Mouse (Mus musculus): ENCODE measurements around the gene Slc22a1. TPM values are rescaled to one million over a fixed set of nuclear protein-coding genes. Genes with fewer than 3 reads are reported as not detected.

Gene Slc22a1
- total RNA-seq, 1 experiment = 0.18 TPM

- Histone ChIP-seq H3K36me3 (ENCODE audit: control insufficient read depth, insufficient read depth, low read length, poor library complexity, severe bottlenecking) (peaks cover 36% of the 10 kb centered on the region), H3K27ac (ENCODE audit: insufficient read depth, low read depth, low read length, poor library complexity, severe bottlenecking) (no peak overlapping the region)
- no peak for DNase-seq (ENCODE audit: low read depth, low spot score)
Measured at GRCm38 (mm10) chr17:12714080-12714561, 38.5 kb upstream of the Slc22a1 start.

DNA sequence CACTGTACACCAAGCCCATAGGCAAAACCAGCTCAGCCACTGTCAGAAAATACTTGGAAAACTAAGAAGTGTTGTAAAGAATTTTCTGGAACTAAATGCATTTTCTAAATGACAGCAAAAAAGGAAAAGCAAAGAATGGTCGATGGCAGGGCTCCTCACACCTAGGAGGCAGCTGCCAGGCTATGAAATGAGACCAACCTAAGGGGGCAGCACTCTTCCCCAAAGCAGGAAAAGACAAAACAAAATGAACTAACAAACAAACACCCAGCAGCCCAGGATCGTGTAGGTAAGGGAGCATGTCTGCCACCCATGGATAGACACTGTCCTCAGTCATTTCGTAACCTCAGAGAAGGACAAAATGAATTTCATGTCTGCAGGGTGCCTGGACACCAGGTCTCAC is 37.4 kb upstream of the Slc22a1 start:
- no peak overlapping the region for H3K9ac ChIP-seq (ENCODE audit: insufficient read depth, low read depth, low read length, poor library complexity, severe bottlenecking)
- H3K9me3 ChIP-seq (ENCODE audit: control insufficient read depth, insufficient read depth, low read depth, low read length) = no peaks in the 10 kb centered on the region
- H3K4me1 ChIP-seq (ENCODE audit: control insufficient read depth in 2 of 2, insufficient read depth in 2 of 2, low read length in 2 of 2, poor library complexity in 1 of 2) = no peaks in the 10 kb centered on the region
- no peak for DNase-seq (ENCODE audit: low read depth, low spot score)
- TF ChIP-seq MAFK (IDR thresholded peaks at IDR 0.05; ENCODE audit: insufficient read depth, low read depth, low read length) = no peak
- TF ChIP-seq ZNF384 (IDR thresholded peaks at IDR 0.05; ENCODE audit: low read depth, low read length) = no peak
- no peak for TF ChIP-seq ZC3H11A (IDR thresholded peaks at IDR 0.05; ENCODE audit: borderline replicate concordance, low read depth, low read length)
- TF ChIP-seq CHD2 (IDR thresholded peaks at IDR 0.05; ENCODE audit: low read depth, low read length) = no peak
- no peak for TF ChIP-seq HCFC1 (IDR thresholded peaks at IDR 0.05; ENCODE audit: borderline replicate concordance, insufficient read depth, low read length)
- in situ Hi-C loops (cut with MboI; ENCODE audit: low sequenced_read_pairs in 2 of 2, unreplicated experiment in 2 of 2) = no loop called here
- no peak overlapping the region for H3K4me3 ChIP-seq (ENCODE audit: insufficient read depth in 1 of 2, low read depth in 1 of 2, low read length in 2 of 2, poor library complexity in 1 of 2, severe bottlenecking in 1 of 2)
- no peak overlapping the region for H3K27ac ChIP-seq (ENCODE audit: insufficient read depth, low read depth, low read length, poor library complexity, severe bottlenecking)
- H3K36me3 ChIP-seq (ENCODE audit: control insufficient read depth, insufficient read depth, low read length, poor library complexity, severe bottlenecking) = peaks cover 32% of the 10 kb centered on the region

More at GRCm38 (mm10) chr17:12714080-12714561, 38.5 kb upstream of the Slc22a1 start:
- in situ Hi-C loops (cut with MboI; ENCODE audit: low sequenced_read_pairs in 2 of 2, unreplicated experiment in 2 of 2) = no loop called here
- TF ChIP-seq CHD2 (IDR thresholded peaks at IDR 0.05; ENCODE audit: low read depth, low read length) (no peak), HCFC1 (IDR thresholded peaks at IDR 0.05; ENCODE audit: borderline replicate concordance, insufficient read depth, low read length) (no peak), ZNF384 (IDR thresholded peaks at IDR 0.05; ENCODE audit: low read depth, low read length) (no peak), MAFK (IDR thresholded peaks at IDR 0.05; ENCODE audit: insufficient read depth, low read depth, low read length) (no peak), ZC3H11A (IDR thresholded peaks at IDR 0.05; ENCODE audit: borderline replicate concordance, low read depth, low read length) (no peak)
- no peaks in the 10 kb centered on the region for H3K9me3 ChIP-seq (ENCODE audit: control insufficient read depth, insufficient read depth, low read depth, low read length)
- H3K4me1 ChIP-seq (ENCODE audit: control insufficient read depth in 2 of 2, insufficient read depth in 2 of 2, low read length in 2 of 2, poor library complexity in 1 of 2) = no peaks in the 10 kb centered on the region
- no peak overlapping the region for H3K9ac ChIP-seq (ENCODE audit: insufficient read depth, low read depth, low read length, poor library complexity, severe bottlenecking)
- H3K4me3 ChIP-seq (ENCODE audit: insufficient read depth in 1 of 2, low read depth in 1 of 2, low read length in 2 of 2, poor library complexity in 1 of 2, severe bottlenecking in 1 of 2) = no peak overlapping the region

GRCm38 (mm10) chr17:12712191-12712590 is 36.6 kb upstream of the Slc22a1 start:
- no peak overlapping the region for H3K9ac ChIP-seq (ENCODE audit: insufficient read depth, low read depth, low read length, poor library complexity, severe bottlenecking)
- no peak for TF ChIP-seq HCFC1 (IDR thresholded peaks at IDR 0.05; ENCODE audit: borderline replicate concordance, insufficient read depth, low read length)
- no peak for TF ChIP-seq CHD2 (IDR thresholded peaks at IDR 0.05; ENCODE audit: low read depth, low read length)
- no peak for TF ChIP-seq ZC3H11A (IDR thresholded peaks at IDR 0.05; ENCODE audit: borderline replicate concordance, low read depth, low read length)
- no peak for TF ChIP-seq ZNF384 (IDR thresholded peaks at IDR 0.05; ENCODE audit: low read depth, low read length)
- TF ChIP-seq MAFK (IDR thresholded peaks at IDR 0.05; ENCODE audit: insufficient read depth, low read depth, low read length) = no peak
- no peaks in the 10 kb centered on the region for H3K4me1 ChIP-seq (ENCODE audit: control insufficient read depth in 2 of 2, insufficient read depth in 2 of 2, low read length in 2 of 2, poor library complexity in 1 of 2)
- no peak for DNase-seq (ENCODE audit: low read depth, low spot score)
- no peak overlapping the region for H3K4me3 ChIP-seq (ENCODE audit: insufficient read depth in 1 of 2, low read depth in 1 of 2, low read length in 2 of 2, poor library complexity in 1 of 2, severe bottlenecking in 1 of 2)
- H3K9me3 ChIP-seq (ENCODE audit: control insufficient read depth, insufficient read depth, low read depth, low read length) = no peaks in the 10 kb centered on the region
- H3K36me3 ChIP-seq (ENCODE audit: control insufficient read depth, insufficient read depth, low read length, poor library complexity, severe bottlenecking) = peaks cover 34% of the 10 kb centered on the region
- no peak overlapping the region for H3K27ac ChIP-seq (ENCODE audit: insufficient read depth, low read depth, low read length, poor library complexity, severe bottlenecking)
- in situ Hi-C loops (cut with MboI; ENCODE audit: low sequenced_read_pairs in 2 of 2, unreplicated experiment in 2 of 2) = no loop called here

- TF ChIP-seq MAFK (IDR thresholded peaks at IDR 0.05; ENCODE audit: insufficient read depth, low read depth, low read length) (no peak), CHD2 (IDR thresholded peaks at IDR 0.05; ENCODE audit: low read depth, low read length) (no peak), HCFC1 (IDR thresholded peaks at IDR 0.05; ENCODE audit: borderline replicate concordance, insufficient read depth, low read length) (no peak), ZC3H11A (IDR thresholded peaks at IDR 0.05; ENCODE audit: borderline replicate concordance, low read depth, low read length) (no peak), ZNF384 (IDR thresholded peaks at IDR 0.05; ENCODE audit: low read depth, low read length) (no peak)
- H3K9me3 ChIP-seq (ENCODE audit: control insufficient read depth, insufficient read depth, low read depth, low read length) = no peaks in the 10 kb centered on the region
- in situ Hi-C loops (cut with MboI; ENCODE audit: low sequenced_read_pairs in 2 of 2, unreplicated experiment in 2 of 2) = no loop called here
- H3K9ac ChIP-seq (ENCODE audit: insufficient read depth, low read depth, low read length, poor library complexity, severe bottlenecking) = no peak overlapping the region
- no peak overlapping the region for H3K27ac ChIP-seq (ENCODE audit: insufficient read depth, low read depth, low read length, poor library complexity, severe bottlenecking)
- H3K36me3 ChIP-seq (ENCODE audit: control insufficient read depth, insufficient read depth, low read length, poor library complexity, severe bottlenecking) = peaks cover 31% of the 10 kb centered on the region
- H3K4me1 ChIP-seq (ENCODE audit: control insufficient read depth in 2 of 2, insufficient read depth in 2 of 2, low read length in 2 of 2, poor library complexity in 1 of 2) = no peaks in the 10 kb centered on the region
- DNase-seq (ENCODE audit: low read depth, low spot score) = no peak
- H3K4me3 ChIP-seq (ENCODE audit: insufficient read depth in 1 of 2, low read depth in 1 of 2, low read length in 2 of 2, poor library complexity in 1 of 2, severe bottlenecking in 1 of 2) = no peak overlapping the region
Measured at GRCm38 (mm10) chr17:12710976-12711375, 35.3 kb upstream of the Slc22a1 start.
